Comparison of ENCODE assay signal across 8 mouse cellular contexts in the genomic region with DNA sequence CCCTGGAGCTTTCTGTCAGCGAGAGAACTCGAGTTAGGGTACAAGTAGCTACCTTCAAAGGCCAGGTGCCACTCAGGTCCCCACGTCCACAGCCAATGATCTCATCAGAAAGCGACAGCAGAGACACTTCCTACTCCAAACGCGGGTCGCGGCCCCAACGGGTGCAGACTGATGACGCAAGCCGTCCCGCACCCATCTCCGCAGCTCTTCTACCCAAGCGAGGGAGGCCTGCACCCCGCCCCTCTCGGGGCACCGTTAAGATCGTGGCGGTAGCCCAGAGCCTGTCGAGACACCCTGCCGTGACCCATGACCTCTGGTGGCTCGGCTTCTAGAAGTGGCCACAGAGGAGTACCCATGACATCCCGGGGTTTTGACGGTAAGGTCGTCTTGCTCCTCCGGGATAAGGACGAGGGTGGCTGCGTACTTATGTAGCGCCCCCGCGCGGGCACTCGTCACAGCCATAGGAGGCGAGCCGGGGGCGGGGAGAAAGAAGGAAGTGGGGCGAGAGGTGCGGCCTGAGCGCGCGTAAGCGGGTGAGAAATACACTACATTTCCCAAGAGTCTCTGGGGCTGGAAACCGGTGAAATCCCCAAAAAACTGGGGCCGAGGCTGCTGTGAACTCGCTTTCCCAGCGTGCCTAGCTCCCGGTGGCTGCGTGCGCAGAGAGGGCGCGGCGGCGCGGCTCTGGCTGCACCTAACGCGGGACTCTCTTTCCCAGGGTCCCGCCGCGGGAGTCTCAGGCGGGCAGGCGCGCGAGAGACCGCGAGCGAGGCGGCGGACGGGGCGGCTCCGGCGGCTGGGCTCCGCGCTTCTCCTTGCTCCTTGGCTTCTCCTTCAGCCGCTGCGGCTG. TPM values are rescaled to one million over a fixed set of nuclear protein-coding genes. Genes with fewer than 3 reads are reported as not detected.
A peak's percentile ranks its signal among the peaks of the same experiment; 100 is the strongest.
DNase-seq lines count a peak whose midpoint lies in the region; ATAC-seq lines count a peak whose summit lies in the region.

A gene (plus strand): TSS at position 201 of the 850 bp plus-strand sequence.
A gene (minus strand): TSS at position 443 of the 850 bp plus-strand sequence.

- intact Hi-C loops in heart, postnatal 14 days (cut with DNase I): no loop called here

- no peaks in the 10 kb centered on the region for H3K27me3 ChIP-seq in forebrain, embryonic 14.5 days (replicated peaks; ENCODE audit: control insufficient read depth, insufficient read depth, low read length)
- no peaks in the 10 kb centered on the region for H3K27me3 ChIP-seq in neural tube, embryonic 15.5 days (replicated peaks)

- peak within 1 kb of the TSS; percentile 77 for H3K9ac ChIP-seq in forebrain, embryonic 14.5 days (ENCODE audit: low read length)
- H3K9ac ChIP-seq in neural tube, embryonic 15.5 days (replicated peaks): peak within 1 kb of the TSS; percentile 72

- peak within 1 kb of the TSS; percentile 93 for H3K27ac ChIP-seq in forebrain, embryonic 14.5 days (ENCODE audit: low read depth, low read length)
- H3K27ac ChIP-seq in neural tube, embryonic 15.5 days (replicated peaks): peak within 1 kb of the TSS; percentile 98

- peak; percentile 98 for ATAC-seq in forebrain, embryonic 14.5 days
- ATAC-seq in neural tube, embryonic 15.5 days (ENCODE audit: low FRiP score): peak; percentile 98

- no peaks in the 10 kb centered on the region for H3K4me1 ChIP-seq in forebrain, embryonic 14.5 days (ENCODE audit: control insufficient read depth, insufficient read depth, low read length)
- H3K4me1 ChIP-seq in neural tube, embryonic 15.5 days: peaks cover 15% of the 10 kb centered on the region

- H3K36me3 ChIP-seq in forebrain, embryonic 14.5 days (ENCODE audit: control insufficient read depth, insufficient read depth, low read length): peaks cover 34% of the 10 kb centered on the region
- peaks cover 25% of the 10 kb centered on the region for H3K36me3 ChIP-seq in neural tube, embryonic 15.5 days

- WGBS in forebrain, embryonic 14.5 days: under 1% methylated on average over 76 of the region's 76 CpGs
- under 1% methylated on average over 68 of the region's 76 CpGs for WGBS in neural tube, embryonic 15.5 days

- no peaks in the 10 kb centered on the region for H3K9me3 ChIP-seq in forebrain, embryonic 14.5 days (replicated peaks; ENCODE audit: control insufficient read depth, low read length)
- no peaks in the 10 kb centered on the region for H3K9me3 ChIP-seq in neural tube, embryonic 15.5 days (replicated peaks)

- H3K4me3 ChIP-seq in forebrain, embryonic 14.5 days (ENCODE audit: low read depth, low read length): peak within 1 kb of the TSS; percentile 62
- H3K4me3 ChIP-seq in neural tube, embryonic 15.5 days (replicated peaks): peak within 1 kb of the TSS; percentile 81

- DNase-seq in ES-CJ7 (ENCODE audit: low read depth, low spot score): peak; percentile 100
- DNase-seq in cerebellum, adult 11 months: peak; percentile 99
- DNase-seq in forebrain, embryonic 14.5 days (ENCODE audit: low spot score): peak; percentile 99
- DNase-seq in heart, postnatal 14 days: peak; percentile 98 to 99
- DNase-seq in layer of hippocampus, adult 11-12 months (ENCODE audit: low spot score): peak; percentile 100
- peak; percentile 99 for DNase-seq in lung, adult 18-20 months
- peak; percentile 99 for DNase-seq in testis, postnatal 14 days (ENCODE audit: low spot score)

- H3K4me2 ChIP-seq in forebrain, embryonic 14.5 days (ENCODE audit: low read length): peak within 1 kb of the TSS; percentile 55
- peak within 1 kb of the TSS; percentile 68 for H3K4me2 ChIP-seq in neural tube, embryonic 15.5 days

RNA-seq across cellular contexts. Expression of the first gene that starts in this region (rescaled TPM):
- polyA plus RNA-seq in forebrain, embryonic 14.5 days (2014; fragmentation: Nextera tagmentation; extraction: Ambion mirVana): 108 and 128 TPM in 2 replicates
- total RNA-seq in heart, postnatal 14 days (2021): 100 to 1,000 TPM; 122 to 129 TPM
- polyA plus RNA-seq in neural tube, embryonic 15.5 days (2015; fragmentation: Nextera tagmentation; extraction: Ambion mirVana): 125 and 138 TPM in 2 replicates

RNA-seq across cellular contexts. Expression of the second gene that starts in this region (rescaled TPM):
- polyA plus RNA-seq in forebrain, embryonic 14.5 days (2014; fragmentation: Nextera tagmentation; extraction: Ambion mirVana): 41.1 and 43.2 TPM in 2 replicates
- total RNA-seq in heart, postnatal 14 days (2021): 10 to 100 TPM; 19.2 to 20.7 TPM
- polyA plus RNA-seq in neural tube, embryonic 15.5 days (2015; fragmentation: Nextera tagmentation; extraction: Ambion mirVana): 37.4 and 42.3 TPM in 2 replicates

Comparison
In these comparisons a context has a peak if more than half of its experiments do, and no peak if none do; other contexts are left out.
1. Peak in every context shown above with its lines: DNase-seq, ATAC-seq, H3K4me3 ChIP-seq and H3K27ac ChIP-seq.